Mouse (Mus musculus): Measurements from ENCODE around the gene Ndel1. TPM values are rescaled to one million over a fixed set of nuclear protein-coding genes. Genes with fewer than 3 reads are reported as not detected.

Gene Ndel1
- polyA plus RNA-seq, 1 experiment from 2014 or later = 61.6 TPM

Other genes starting within 250 kb of the Ndel1 start
- gene Myh10, start 180.3 kb downstream of the Ndel1 start, polyA plus RNA-seq (2014; fragmentation: Nextera tagmentation; extraction: Ambion mirVana) = 138 and 159 TPM in 2 replicates
- gene Rnf222, start 16.7 kb upstream of the Ndel1 start, polyA plus RNA-seq (2014; fragmentation: Nextera tagmentation; extraction: Ambion mirVana) = 0.08 TPM in 1 of 2 replicates, not detected in the other
- gene Rpl26, start 29.7 kb upstream of the Ndel1 start, polyA plus RNA-seq (2014; fragmentation: Nextera tagmentation; extraction: Ambion mirVana) = 822 and 906 TPM in 2 replicates
- not detected in 2 replicates for gene Odf4, start 55.2 kb upstream of the Ndel1 start, polyA plus RNA-seq (2014; fragmentation: Nextera tagmentation; extraction: Ambion mirVana)
- 6.8 and 6.9 TPM in 2 replicates for gene Arhgef15, start 85.6 kb upstream of the Ndel1 start, polyA plus RNA-seq (2014; fragmentation: Nextera tagmentation; extraction: Ambion mirVana)
- gene Slc25a35, start 96.3 kb upstream of the Ndel1 start, polyA plus RNA-seq (2014; fragmentation: Nextera tagmentation; extraction: Ambion mirVana) = 1.4 and 2.1 TPM in 2 replicates
- 60.4 and 62.5 TPM in 2 replicates for gene Rangrf, start 103.3 kb upstream of the Ndel1 start, polyA plus RNA-seq (2014; fragmentation: Nextera tagmentation; extraction: Ambion mirVana)
- 30.7 and 34.9 TPM in 2 replicates for gene Pfas, start 136.6 kb upstream of the Ndel1 start, polyA plus RNA-seq (2014; fragmentation: Nextera tagmentation; extraction: Ambion mirVana)
- 68.0 and 76.0 TPM in 2 replicates for gene Ctc1, start 144.1 kb upstream of the Ndel1 start, polyA plus RNA-seq (2014; fragmentation: Nextera tagmentation; extraction: Ambion mirVana)
- gene Aurkb, start 173.8 kb upstream of the Ndel1 start, polyA plus RNA-seq (2014; fragmentation: Nextera tagmentation; extraction: Ambion mirVana) = 154 and 155 TPM in 2 replicates
- gene Borcs6, start 187.9 kb upstream of the Ndel1 start, polyA plus RNA-seq (2014; fragmentation: Nextera tagmentation; extraction: Ambion mirVana) = 10.5 and 11.4 TPM in 2 replicates
- 40.8 and 43.5 TPM in 2 replicates for gene Tmem107, start 198.9 kb upstream of the Ndel1 start, polyA plus RNA-seq (2014; fragmentation: Nextera tagmentation; extraction: Ambion mirVana)
- 112 TPM in 2 replicates for gene Vamp2, start 216.6 kb upstream of the Ndel1 start, polyA plus RNA-seq (2014; fragmentation: Nextera tagmentation; extraction: Ambion mirVana)
- 10.7 and 10.9 TPM in 2 replicates for gene Per1, start 223.4 kb upstream of the Ndel1 start, polyA plus RNA-seq (2014; fragmentation: Nextera tagmentation; extraction: Ambion mirVana)
- gene Hes7, start 248.5 kb upstream of the Ndel1 start, polyA plus RNA-seq (2014; fragmentation: Nextera tagmentation; extraction: Ambion mirVana) = 0.33 TPM in 1 of 2 replicates, not detected in the other

All from neural tube, embryonic 11.5 days (tissue).